Mouse (Mus musculus): ENCODE data around the gene Paqr9. TPM values are rescaled to one million over a fixed set of nuclear protein-coding genes. Genes with fewer than 3 reads are reported as not detected.

Paqr9 gene
- polyA plus RNA-seq, 1 experiment from 2014 or later, result 63.6 TPM

DNA sequence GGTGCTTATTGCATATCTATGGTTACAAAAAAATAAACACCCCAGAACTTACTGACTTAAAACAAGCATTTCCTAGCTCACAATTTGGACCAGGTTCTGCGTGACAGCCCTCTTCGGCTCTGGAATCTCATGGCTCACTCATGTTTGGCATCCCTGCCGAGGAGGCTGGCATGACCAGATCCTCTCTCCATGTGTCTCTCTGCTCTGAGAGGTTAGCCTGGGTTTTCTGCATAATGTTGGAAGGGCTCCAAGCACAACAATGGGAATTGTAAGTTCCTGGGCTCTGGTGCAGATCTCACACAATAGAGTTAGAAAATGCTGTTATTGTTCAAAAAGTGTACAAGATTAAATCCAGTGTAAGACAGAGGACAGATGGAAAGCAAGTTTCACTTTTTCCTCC is 28.3 kb upstream of the Paqr9 start:
- 81% methylated on average over 3 of the region's 3 CpGs for WGBS (ENCODE audit: insufficient replicate concordance)
- TF ChIP-seq CTCF (IDR thresholded peaks at IDR 0.05; ENCODE audit: low read depth), result no peak
- TF ChIP-seq EP300 (IDR thresholded peaks at IDR 0.05; ENCODE audit: low read depth), result no peak

DNA sequence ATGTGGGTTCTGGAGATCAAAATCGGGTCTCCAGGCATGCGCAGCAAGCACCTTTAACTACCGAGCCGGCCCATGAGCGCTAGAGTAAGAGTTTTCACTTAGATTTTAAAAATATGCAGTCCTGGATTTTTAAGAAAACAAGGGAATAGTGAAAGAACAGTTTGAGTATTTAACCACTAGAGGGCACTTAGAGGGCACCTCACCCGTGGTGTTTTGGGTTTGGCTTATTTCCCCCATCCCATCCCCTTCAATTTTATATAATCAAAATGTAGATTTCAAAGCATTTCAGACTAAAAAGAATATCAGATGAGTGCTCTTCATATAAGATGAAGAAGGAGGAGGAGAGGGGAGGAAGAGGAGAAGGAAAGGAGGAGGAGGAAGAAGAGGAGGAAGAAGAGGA is 25.6 kb upstream of the Paqr9 start:
- ATAC-seq (no peak), DNase-seq (no peak)
- no peak overlapping the region for H3K4me2 ChIP-seq (ENCODE audit: low read depth, low read length)
- TF ChIP-seq CTCF (IDR thresholded peaks at IDR 0.05; ENCODE audit: low read depth) (peak; percentile 63), EP300 (IDR thresholded peaks at IDR 0.05; ENCODE audit: low read depth) (no peak)
- H3K9ac ChIP-seq (replicated peaks), result no peak overlapping the region
- no peaks in the 10 kb centered on the region for H3K27me3 ChIP-seq (ENCODE audit: insufficient read depth, low read length)
- H3K9me3 ChIP-seq (ENCODE audit: low read length), result no peaks in the 10 kb centered on the region
- no peaks in the 10 kb centered on the region for H3K36me3 ChIP-seq (replicated peaks; ENCODE audit: insufficient read depth, low read length)
- H3K4me3 ChIP-seq (ENCODE audit: low read depth, low read length), result no peak overlapping the region
- H3K4me1 ChIP-seq (ENCODE audit: insufficient read depth), result no peaks in the 10 kb centered on the region
- 38% methylated on average over 6 of the region's 6 CpGs for WGBS (ENCODE audit: insufficient replicate concordance)
- H3K27ac ChIP-seq (ENCODE audit: low read depth), result no peak overlapping the region

More for the DNA sequence above, 28.3 kb upstream of the Paqr9 start:
- H3K4me1 ChIP-seq (ENCODE audit: insufficient read depth), result no peaks in the 10 kb centered on the region
- no peak overlapping the region for H3K27ac ChIP-seq (ENCODE audit: low read depth)
- no peaks in the 10 kb centered on the region for H3K36me3 ChIP-seq (replicated peaks; ENCODE audit: insufficient read depth, low read length)
- no peaks in the 10 kb centered on the region for H3K9me3 ChIP-seq (ENCODE audit: low read length)
- no peak overlapping the region for H3K4me2 ChIP-seq (ENCODE audit: low read depth, low read length)
- DNase-seq (no peak), ATAC-seq (no peak)
- H3K4me3 ChIP-seq (ENCODE audit: low read depth, low read length), result no peak overlapping the region
- no peaks in the 10 kb centered on the region for H3K27me3 ChIP-seq (ENCODE audit: insufficient read depth, low read length)
- H3K9ac ChIP-seq (replicated peaks), result no peak overlapping the region

DNA sequence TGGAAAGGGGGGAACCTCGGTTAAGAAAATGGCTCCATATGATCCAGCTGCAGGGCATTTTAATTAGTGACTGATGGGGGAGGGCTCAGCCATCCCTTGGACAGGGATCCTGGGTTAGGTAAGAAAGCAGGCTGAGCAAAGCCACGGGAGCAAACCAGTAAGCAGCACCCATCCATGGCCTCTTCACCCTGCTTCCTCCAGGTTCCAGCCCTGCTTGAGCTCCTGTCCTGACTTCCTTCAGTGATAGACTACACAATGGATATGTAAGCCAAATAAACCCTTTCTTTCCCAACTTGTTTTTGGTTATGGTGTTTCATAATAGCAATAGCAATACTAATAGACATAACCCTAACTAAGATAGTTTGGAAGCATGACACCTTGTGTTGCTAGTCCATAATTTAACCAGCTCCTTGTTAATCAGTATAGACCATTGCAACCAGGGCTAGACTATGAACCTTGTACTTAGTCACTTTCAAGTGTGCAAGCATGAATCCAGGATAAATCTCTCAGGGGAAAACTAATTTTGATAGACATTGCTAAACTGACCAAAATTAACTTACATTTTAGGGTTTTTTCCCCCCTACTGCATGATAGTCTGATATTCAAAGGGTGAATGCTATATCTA is 20.2 kb upstream of the Paqr9 start:
- DNase-seq (no peak), ATAC-seq (no peak)
- WGBS (ENCODE audit: insufficient replicate concordance), result 57% methylated on average over 2 of the region's 2 CpGs
- H3K4me3 ChIP-seq (ENCODE audit: low read depth, low read length), result no peak overlapping the region
- no peaks in the 10 kb centered on the region for H3K27me3 ChIP-seq (ENCODE audit: insufficient read depth, low read length)
- no peaks in the 10 kb centered on the region for H3K9me3 ChIP-seq (ENCODE audit: low read length)
- H3K27ac ChIP-seq (ENCODE audit: low read depth), result no peak overlapping the region; the same call in 1 of the 2 replicates
- no peaks in the 10 kb centered on the region for H3K36me3 ChIP-seq (replicated peaks; ENCODE audit: insufficient read depth, low read length)
- H3K4me2 ChIP-seq (ENCODE audit: low read depth, low read length), result no peak overlapping the region
- no peak overlapping the region for H3K9ac ChIP-seq (replicated peaks)
- H3K4me1 ChIP-seq (ENCODE audit: insufficient read depth), result 0 out of 2 replicates have a peak, but pooled peaks cover 5% of the 10 kb centered on the region
- no peak for TF ChIP-seq CTCF (IDR thresholded peaks at IDR 0.05; ENCODE audit: low read depth)
- TF ChIP-seq EP300 (IDR thresholded peaks at IDR 0.05; ENCODE audit: low read depth), result no peak

DNA sequence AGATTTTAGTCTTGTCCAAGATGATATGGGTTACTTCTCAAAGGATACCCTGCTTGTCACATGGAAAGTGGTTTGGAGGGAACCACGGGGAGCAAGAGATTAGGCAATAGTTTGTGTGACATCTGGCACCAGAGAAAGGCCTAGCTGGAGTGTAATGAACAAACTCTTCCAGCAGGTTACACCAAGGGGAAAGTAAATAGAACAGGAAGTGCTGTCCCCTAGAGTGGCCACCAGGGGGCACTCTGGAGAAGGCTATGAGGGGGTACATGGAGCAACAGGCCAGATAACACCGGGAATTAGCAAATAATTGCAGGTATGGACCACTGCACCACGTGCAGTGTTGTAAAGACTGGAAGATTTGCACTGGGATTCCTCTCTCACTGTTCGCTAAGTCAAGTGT is 19.0 kb upstream of the Paqr9 start:
- peak; percentile 88 for DNase-seq

DNA sequence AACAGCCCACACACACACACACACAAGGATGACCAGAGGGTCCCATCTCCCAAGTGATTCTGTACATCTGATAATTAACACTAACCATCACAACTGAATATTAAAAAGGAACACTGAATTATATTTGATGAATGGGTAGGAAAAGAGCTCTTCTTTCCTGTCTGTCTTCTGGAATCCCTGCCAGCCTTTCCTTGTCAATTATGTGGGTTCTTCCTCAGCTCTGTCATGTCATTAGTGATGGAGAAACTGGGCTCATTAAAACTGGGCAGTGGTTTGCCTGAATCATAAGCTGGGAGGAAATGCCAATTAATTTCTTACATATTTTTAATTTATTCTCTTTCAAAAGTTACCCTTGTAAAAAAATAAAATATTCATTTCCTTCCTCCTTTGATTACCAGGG is 18.2 kb upstream of the Paqr9 start:
- Histone ChIP-seq H3K4me3 (ENCODE audit: low read depth, low read length) (no peak overlapping the region), H3K27ac (ENCODE audit: low read depth) (peak overlapping the region; percentile 50), H3K4me1 (ENCODE audit: insufficient read depth) (peaks cover 12% of the 10 kb centered on the region; the same call in 1 of the 2 replicates), H3K36me3 (replicated peaks; ENCODE audit: insufficient read depth, low read length) (no peaks in the 10 kb centered on the region), H3K4me2 (ENCODE audit: low read depth, low read length) (no peak overlapping the region), H3K27me3 (ENCODE audit: insufficient read depth, low read length) (no peaks in the 10 kb centered on the region), H3K9ac (replicated peaks) (no peak overlapping the region), H3K9me3 (ENCODE audit: low read length) (no peaks in the 10 kb centered on the region)
- ATAC-seq (no peak), DNase-seq (no peak)
- no peak for TF ChIP-seq CTCF (IDR thresholded peaks at IDR 0.05; ENCODE audit: low read depth)
- no peak for TF ChIP-seq EP300 (IDR thresholded peaks at IDR 0.05; ENCODE audit: low read depth)

More for the DNA sequence above, 19.0 kb upstream of the Paqr9 start:
- Histone ChIP-seq H3K36me3 (replicated peaks; ENCODE audit: insufficient read depth, low read length) (no peaks in the 10 kb centered on the region), H3K4me3 (ENCODE audit: low read depth, low read length) (no peak overlapping the region), H3K4me1 (ENCODE audit: insufficient read depth) (0 out of 2 replicates have a peak, but pooled peaks cover 5% of the 10 kb centered on the region), H3K4me2 (ENCODE audit: low read depth, low read length) (no peak overlapping the region), H3K27ac (ENCODE audit: low read depth) (peak overlapping the region; percentile 50), H3K9ac (replicated peaks) (no peak overlapping the region), H3K9me3 (ENCODE audit: low read length) (no peaks in the 10 kb centered on the region), H3K27me3 (ENCODE audit: insufficient read depth, low read length) (no peaks in the 10 kb centered on the region)
- WGBS (ENCODE audit: insufficient replicate concordance), result 28% methylated on average over 4 of the region's 4 CpGs
- TF ChIP-seq CTCF (IDR thresholded peaks at IDR 0.05; ENCODE audit: low read depth) (peak; percentile 98), EP300 (IDR thresholded peaks at IDR 0.05; ENCODE audit: low read depth) (peak; percentile 51; the same call in 1 of the 2 replicates)
- ATAC-seq, result peak; percentile 84

DNA sequence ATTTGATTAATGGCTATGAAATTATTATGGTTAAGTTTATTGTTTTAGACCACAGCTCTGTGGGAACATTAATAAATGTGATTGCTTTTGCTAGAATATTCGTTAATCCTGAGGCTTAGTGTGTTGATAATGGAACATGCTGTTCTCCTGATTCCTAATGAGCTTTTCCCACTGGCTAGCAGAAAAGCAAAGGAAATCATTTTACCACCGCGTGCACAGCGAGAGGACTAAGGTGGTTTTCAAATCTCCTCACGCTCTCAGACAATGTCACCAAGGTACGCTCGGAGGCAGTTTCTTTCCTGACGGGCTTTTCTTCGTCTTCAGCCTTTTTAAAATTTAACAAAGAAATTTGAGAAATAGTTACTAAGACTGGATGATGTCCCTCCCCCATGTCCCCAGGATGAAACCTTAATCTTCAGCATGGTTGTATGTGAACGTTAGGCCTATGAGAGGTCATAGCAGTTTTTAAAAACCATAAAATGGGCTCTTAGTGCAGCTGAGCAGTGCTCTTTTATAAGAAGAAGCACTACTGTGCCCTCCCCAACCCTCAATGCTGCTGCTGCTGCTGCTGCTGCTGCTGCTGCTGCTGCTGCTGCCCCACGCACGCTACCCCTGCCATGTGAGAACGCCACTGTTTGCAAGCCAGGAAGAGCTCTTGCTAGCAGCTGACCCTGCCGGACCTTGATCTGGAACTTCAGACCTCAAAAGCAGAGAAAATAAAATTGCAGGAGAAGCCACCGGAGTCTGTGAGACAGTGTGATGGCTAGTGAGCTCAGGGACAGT is 17.6 kb upstream of the Paqr9 start:
- 66% methylated on average over 15 of the region's 15 CpGs for WGBS (ENCODE audit: insufficient replicate concordance)
- Histone ChIP-seq H3K4me1 (ENCODE audit: insufficient read depth) (peaks cover 12% of the 10 kb centered on the region; the same call in 1 of the 2 replicates), H3K4me2 (ENCODE audit: low read depth, low read length) (peak overlapping the region; percentile 34), H3K9ac (replicated peaks) (no peak overlapping the region), H3K36me3 (replicated peaks; ENCODE audit: insufficient read depth, low read length) (no peaks in the 10 kb centered on the region), H3K27ac (ENCODE audit: low read depth) (peak overlapping the region; percentile 79), H3K27me3 (ENCODE audit: insufficient read depth, low read length) (no peaks in the 10 kb centered on the region), H3K9me3 (ENCODE audit: low read length) (no peaks in the 10 kb centered on the region), H3K4me3 (ENCODE audit: low read depth, low read length) (no peak overlapping the region)
- ATAC-seq (peak; percentile 11), DNase-seq (no peak)
- no peak for TF ChIP-seq CTCF (IDR thresholded peaks at IDR 0.05; ENCODE audit: low read depth)
- TF ChIP-seq EP300 (IDR thresholded peaks at IDR 0.05; ENCODE audit: low read depth), result no peak
